Mouse (Mus musculus) urinary bladder, postnatal 10 days (tissue): Measurements from ENCODE around the gene Asb16.
A peak's percentile ranks its signal among the peaks of the same experiment; 100 is the strongest.

Experiments used
- DNase-seq: peaks from one replicate; pipeline ENCODE4 v3.0.0; 2022; ENCODE audit warnings: low spot score

Gene Asb16

DNA sequence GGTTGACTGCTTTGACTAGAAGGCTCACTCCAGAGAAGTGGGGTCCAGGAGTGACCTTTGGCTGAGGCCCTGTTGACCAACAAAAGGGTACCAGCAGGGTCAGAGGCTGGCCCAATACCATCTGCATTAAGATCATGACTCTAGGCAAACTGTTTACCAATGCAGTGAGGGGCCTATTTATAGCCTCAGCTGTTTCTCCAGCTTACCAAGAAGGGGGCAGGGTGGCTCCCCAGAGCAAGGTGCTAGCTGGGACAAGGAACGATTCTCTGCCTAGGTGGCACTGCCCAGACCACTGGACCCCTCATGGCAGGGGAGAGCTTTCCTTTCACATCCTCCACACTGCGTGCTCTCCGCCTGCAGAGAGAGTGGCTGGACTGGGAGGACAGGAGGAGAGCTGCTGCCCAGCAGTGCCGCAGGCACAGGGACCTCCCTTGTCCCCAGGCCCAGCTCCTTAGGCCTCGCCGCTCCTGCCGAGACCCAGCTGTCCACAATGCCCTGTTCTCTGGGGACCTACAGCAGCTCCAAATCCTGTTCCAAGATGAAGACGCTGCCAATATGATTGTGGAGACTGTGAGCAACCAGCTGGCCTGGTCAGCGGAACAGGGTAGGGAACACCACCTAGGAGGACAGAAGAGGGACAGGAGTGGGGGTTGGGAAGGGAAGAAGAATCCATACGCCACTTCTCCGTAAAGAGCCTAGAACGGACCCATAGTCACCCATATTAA, at the start of gene Asb16:
Asb16 (plus strand) TSS at position 224 of the 725 bp plus-strand sequence.
- no peak for DNase-seq

DNA sequence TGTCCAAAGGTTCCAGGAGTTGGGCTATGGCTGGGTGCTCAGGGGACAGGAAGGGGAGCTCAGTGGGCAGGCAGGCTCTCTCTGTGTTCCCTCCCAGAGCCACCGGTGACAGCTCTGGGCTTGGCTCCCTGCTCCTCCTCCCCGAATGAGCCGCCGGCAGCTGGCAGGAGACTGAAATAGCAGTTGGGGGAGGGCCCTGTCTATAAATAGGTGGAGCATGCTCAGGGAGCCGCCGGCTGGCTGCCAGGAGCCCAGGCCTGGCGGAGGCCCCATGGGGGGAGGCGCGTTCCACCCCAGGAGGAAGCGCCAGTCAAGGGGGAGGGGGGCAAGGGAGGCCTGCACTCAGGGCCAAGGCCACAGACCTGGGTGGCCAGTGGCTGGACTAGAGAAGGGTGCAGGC, 49.8 kb upstream of the Asb16 start:
- DNase-seq: peak; percentile 79

DNA sequence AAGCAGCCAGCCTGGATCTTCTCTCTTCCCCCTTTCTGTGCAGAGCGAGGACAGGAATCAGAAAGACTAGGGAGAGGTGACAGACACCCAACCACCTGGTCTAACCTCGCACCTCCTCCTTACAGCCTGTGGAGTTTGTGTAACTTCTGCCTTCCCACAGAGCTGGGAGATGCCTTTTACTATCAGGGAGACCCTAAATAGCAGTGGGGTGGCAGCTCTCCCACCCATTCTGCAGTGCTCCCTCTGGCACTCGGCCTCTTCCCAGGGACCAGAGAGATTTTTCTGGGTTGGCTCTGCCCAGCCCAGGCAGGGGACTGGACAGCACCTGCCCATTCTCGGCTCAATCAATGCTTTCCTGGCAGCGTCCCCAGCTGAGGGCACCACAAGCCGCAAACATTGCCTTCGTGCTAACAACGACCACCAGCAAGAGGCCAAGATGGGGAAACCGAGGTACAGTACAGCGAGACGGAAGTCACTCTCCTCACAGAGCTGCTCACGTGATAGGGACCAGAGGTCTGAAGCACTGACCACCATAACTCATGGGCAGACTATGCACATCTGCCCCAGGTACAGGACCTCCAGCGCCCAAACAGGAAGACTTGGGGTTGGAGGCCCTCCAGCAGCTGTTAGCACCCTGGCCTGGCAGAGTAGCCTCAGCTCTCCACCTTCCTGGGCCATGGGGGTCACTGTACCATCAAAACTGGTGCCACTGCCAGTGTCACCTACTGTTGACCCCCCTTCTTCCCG, 49.1 kb upstream of the Asb16 start:
- DNase-seq: no peak

DNA sequence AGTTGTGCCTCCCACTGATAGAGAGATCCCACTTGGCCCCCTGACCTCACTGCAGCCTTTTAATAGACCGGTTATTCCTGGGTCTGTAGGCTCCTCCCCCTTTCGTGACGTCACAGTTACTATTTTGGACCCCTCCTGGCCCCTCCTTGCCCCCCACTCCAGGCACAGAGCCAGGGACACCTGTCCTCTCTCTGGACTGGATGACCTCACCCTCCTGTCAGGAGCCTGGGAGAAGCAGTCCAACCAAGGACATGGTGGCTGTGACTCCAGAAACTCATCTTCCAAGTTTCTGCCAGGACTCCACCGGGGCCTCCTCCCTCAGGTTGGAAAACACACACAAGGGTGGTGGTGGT, 48.6 kb upstream of the Asb16 start:
- peak; percentile 9 for DNase-seq

DNA sequence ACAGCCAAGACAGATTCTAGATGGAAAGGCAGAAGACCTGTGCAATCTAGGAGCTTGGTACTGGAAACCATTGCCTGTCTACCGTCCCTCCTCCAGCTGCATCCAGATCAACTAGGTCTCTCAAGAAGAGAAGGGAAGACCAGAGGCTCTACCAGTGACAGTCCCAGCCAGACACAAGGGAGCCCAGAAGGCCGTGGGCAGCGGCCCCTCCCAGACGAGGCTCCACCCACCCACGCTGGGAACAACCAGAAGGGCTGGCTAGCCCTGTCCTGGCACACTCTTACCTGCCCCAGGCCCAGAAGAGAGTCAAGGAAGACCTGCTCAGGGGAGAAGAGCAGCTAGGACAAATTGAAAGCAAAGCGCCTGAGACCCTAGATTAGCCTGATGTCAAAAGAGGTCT, 48.1 kb upstream of the Asb16 start:
- DNase-seq: peak; percentile 8

DNA sequence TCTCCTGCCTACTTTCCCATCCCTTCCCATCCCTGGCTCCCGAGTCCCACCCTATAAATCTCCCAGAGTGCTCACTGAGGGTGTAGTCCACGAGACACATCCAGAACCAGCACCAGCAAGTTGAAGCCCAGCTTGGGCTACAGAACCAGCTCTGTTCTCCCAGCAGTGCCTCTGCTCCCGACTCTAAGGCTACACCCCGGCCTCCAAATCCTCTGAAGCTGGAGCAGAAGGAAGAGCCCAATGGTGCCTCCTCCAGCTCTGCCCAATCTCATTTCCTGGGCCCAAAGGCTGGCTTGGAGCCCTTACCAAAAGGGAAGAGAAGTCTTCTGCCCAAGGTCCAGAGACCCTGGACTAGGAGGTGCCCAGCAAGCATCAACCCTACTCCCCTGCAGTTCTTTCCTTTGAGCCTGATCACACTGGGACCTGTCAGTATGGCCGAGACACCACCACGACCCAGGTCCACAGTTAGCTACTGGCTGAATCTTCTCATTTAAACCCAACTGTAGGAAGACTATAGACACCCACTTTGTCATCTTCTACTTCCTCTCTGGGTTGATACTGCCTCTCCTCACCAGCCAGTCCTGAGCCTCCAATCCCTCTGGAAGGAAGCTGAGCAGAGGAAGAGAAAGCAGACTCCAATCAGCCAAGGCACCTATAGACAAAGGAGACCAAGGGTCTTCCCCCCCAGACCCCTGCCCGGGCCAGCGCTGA, 47.1 kb upstream of the Asb16 start:
- no peak for DNase-seq

DNA sequence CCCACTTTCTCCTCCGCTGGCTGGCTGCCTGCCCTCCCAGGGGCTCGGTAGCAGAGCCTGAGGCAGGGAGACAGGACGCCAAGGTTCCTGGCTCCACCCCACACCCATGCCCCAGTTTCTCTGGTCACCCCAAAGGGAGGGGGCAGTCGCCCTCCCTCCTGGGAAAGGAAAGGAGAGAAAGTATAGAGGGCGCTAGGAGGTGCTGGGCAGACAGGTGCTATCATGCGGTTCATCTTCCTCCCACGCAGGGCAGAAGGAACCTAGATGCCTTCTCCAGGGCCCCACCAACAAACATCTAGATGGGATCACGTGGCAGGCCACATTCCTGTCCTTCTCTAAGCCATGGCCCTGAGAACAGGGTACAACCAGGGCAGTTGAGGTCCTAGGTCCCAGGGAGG, 46.6 kb upstream of the Asb16 start:
- DNase-seq: peak; percentile 9

DNA sequence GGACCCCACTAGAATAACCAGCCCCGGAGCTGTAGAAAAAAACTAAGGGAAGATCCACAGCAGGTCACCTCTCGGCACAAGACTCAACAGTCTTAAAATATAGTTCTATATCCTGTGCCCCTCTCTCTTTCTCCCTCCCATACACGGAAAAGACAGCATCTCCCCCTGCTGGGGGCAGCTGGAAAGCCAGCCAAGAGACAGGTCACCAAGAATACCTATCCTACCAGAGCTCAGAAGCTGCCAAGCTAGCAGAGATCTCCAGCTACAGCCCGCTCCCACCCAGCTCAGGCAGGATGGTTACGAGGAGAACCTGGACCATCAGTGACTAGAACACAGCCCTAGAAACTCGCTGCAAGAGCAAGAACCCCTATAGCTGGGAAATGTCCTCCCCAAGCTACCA, 45.4 kb upstream of the Asb16 start:
- DNase-seq: no peak

DNA sequence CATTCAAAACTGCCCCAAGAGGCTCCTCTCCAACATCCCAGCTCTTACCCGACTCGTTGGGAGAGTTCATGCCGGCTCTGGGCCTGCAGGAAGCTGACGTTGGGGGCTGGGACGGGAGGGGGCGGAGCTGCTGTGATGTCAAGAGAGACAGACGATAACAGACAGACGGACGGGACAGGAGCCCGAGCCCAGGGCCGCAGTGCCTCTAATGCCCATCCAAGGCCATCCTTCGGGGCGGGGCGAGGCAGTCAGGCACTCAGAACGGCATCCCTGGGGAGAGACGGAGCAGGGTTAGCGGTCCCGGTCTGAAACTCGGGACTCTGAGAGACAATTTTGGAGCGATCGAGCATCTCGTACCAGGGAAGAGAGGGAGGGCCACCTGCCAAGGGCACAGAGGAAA, 43.9 kb upstream of the Asb16 start:
- DNase-seq: no peak

DNA sequence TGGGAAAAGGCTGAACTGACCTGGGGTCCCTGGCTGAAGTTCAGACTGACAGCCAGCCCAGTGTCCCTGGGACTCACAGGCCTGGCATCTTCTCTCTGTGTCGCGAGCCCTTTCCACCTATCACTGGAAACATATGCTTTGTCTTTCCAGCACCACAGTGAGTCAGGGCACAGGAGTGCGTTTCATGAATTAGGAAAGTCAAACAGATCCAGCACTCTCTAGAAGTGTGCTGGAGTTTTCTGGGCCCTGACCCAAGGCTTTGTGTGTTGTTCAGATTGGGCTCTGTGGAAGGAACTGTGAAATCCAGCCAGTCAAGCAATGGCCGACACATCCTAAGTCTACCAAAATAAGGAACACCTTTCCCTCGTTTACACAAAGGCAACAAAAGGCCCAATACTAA, 43.3 kb upstream of the Asb16 start:
- no peak for DNase-seq

DNA sequence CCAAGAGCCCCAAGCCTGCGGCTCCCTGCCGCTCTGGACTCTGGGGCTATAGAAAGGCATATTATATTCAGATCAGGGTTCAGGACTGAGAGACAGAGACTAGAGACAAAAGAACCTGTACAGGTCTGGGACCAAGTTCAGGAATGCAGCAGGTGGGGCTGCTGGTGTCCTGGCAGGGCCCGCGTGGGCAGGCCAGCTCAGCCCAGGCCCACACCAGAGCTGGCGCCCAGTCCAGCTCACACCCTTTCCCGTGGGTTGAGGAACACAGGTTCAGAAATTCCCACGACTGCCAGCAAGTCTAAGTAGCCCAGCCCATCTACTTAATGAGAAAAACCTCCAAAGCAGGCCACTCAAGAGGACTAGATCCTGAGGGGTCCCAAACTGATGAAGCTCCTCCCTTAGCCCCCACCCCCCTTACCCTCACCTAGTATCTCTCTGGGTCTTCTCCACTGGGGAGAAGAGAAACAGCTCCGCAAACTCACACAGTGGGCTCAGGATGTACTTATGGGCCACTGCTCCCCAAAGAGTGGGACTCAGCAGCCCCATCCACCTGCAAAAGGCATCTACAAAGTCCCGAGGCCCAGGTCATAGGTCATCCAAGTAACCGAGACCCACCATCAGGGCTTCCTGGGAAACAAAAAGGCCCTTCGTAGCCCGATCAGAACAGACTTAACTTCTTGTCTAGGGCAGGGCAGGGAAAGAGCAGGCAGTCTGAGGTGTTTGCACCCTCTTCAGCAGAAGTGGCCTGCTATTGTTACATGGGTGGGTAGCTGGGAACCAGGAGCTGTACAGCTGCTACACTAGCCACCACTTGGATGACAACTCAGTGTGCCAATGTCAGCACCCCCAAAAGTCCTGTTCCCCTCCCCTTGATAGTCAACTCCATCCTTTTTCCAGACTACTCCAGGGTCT, 42.2 kb upstream of the Asb16 start:
- no peak for DNase-seq

DNA sequence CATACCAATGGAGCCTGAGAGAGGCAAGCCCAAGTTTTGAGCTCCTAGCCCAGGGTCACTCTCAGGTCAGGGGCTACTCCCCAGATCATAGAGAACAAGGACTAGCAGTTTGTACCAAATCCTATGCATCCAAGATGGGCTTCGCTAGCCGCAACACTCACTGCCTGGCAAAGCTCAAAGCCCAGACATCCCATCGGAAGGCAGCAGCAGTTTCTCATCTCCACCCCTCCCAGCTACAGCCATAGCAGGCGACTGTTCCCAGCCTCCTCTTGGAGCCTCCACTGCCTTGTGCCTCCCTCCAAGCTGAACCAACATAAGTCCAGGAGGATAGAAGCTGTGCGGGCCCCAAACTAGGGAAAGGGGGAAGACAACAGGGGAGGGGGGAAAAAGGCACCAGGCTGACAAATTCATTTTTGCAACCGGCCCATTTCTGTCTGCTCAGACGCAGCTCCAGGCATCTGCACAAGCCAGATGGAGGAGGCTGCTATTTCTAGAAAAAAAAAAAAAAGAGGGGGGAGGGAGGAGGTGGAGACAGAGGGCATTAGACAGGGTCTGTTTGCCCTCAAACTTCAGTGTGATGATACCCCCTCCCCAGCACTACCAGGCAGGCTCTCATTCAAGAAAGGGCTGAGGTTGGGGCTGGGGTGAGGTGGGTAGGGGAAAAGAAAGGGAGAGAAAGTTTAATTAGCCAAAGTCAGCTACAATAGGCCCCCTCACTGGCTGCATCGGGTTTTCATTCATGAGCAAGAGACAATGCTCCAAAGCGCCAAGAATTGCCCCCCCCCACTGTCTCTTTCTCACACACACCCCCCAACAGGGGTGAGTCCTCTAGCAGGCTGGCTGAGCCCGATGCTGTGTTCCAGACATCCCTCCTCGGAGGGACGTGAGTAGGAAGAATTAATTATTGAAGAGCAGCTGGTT, 41.0 kb upstream of the Asb16 start:
- no peak for DNase-seq

DNA sequence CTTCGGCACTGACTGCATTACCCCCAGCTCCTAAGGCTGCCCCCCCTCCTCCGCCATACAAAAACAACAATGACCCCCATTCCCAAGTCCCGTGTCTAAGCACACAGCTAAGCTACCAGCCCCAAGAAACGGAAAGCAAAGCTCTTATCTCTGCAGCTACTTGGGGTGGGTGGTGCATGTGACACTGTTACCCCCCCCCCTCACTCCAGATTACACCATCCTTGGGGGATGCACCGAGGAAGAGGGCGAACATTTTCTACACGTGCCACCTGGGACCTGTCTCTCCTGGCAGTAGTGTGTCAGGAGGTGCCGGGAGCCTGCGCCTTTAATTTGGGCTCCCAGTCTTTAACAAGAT, 40.4 kb upstream of the Asb16 start:
- DNase-seq: no peak

DNA sequence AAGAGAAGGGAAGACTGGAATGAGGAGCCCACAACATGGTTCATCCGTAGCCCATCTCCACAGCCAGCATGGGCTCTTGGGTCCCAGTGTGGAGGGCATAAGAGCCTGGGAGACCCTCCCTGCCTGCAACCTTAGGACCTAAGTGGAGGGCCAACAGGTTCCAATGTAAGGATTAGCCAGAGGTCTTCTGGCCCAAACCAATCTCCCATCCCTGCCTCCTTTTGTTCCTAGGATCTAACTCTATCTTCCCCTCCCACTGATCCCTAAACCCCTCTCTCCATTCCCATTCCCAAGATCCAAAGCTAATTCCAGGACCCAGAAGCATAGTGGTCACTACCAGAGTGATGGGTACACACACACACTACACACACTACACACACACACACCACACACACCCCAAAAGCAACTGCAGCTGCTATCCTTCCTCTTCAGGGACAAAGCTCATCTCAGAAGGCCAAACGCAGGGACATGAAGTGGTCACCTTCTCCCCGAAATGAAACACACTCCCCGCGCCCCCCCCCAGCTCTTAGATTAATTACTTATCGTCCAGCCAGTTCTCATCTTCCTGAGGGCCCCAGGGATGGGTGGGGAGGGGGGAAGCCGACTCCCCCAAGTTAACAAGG, 39.8 kb upstream of the Asb16 start:
- no peak for DNase-seq

DNA sequence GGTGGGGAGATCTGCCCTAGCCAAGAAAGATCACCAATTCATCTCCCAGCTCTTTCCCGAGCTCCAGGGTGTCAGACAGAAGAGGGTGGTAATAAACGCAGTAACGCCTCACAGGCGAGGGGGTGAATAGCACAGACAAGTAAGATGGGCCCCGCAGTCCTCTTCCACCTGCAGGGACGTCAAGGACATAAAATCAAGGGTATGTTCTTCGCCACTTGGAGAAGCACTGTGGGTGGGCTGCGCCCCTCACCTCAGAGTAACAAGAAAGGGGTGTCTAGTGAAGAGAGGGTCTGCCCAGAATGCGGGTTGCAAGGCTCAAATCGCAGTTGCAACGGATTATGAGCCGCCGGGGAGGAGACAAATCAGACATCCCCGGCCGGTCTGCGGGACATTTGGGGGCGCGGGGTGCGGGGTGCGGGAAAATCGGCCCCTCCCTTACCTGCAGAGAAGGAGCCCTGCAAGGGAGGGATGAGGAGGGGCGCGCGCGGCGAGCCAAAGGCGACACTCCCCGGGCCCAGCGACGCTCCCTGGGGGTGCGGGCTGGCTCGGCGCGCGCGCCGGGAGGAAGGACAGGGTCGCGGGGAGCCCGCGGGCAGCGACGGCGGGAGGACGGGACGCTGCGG, 39.1 kb upstream of the Asb16 start:
- DNase-seq: no peak

DNA sequence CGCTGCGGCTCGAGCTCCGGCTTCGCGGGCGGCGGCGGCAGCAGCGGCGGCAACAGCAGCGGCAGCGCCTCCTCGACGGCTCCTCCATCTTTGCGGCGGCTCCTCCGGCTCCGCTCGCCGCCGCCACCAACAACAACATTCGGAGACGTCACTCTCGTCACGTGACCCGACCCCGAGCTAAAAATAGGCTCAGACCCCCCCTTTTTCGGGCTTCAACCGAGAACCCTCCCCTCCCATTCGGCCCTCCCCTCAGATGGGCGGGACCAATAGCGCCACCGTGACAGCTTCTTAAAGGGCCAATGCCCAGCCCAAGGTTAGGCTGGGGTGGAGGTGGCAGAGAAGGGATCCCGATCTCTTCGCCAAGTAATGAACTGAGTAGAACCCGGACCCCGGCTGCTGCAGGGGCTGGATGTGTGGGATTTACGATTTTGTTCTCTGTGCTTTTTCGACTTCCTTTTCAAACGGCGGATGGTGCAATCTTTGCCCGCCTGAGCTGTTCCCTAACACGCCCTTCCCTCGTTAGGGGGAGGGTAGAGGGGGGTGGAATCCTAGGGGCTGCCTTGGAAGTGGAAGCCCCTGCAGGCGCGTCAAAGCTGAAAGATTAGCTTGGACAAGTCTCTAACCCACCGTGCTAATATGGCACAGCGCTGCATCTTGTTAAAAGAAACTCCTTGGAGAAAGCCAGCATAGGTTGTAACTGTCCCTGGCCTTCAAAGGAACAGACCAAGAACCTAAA, 38.4 kb upstream of the Asb16 start, which contains the start of gene Hdac5:
Hdac5 (minus strand) TSS at position 161 of the 736 bp plus-strand sequence.
- DNase-seq: peak; percentile 92

DNA sequence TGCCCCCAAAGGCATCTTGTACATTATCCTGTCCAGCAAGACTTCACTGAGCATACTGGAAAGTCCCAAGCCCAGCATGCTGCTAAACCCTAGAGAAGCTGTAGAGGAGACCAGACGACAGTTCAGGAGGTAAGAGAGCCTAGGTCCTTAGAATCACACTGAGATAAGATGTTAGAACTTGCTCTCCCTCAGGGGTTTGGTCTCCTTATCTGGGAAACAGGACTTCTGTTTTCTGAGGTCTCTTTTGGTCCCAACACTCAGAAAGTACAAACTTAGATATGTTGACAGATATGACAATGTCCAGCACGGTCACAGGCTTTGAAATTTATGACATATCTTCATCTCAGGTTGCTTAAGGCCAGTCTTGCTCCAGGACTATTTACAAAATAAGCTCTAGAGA, 32.5 kb upstream of the Asb16 start:
- no peak for DNase-seq

DNA sequence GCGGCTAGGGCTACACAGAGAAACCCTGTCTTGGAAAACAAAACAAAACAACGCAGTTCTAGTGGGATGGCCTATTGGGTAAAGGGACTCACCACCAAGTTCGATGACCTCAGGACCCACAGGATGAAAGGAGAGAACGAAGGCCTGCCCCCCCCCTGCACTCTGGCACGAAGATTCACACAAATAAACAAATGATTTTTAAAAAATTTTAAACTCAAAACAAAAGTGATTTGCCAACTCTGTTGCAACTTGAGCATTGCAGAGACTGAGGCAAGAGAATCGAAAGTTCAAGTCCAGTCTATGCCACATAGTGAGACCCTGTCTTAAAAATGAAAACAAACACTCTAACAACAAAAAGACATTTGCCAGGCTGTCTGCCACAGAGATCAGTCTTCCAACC, 27.9 kb upstream of the Asb16 start:
- DNase-seq: no peak

DNA sequence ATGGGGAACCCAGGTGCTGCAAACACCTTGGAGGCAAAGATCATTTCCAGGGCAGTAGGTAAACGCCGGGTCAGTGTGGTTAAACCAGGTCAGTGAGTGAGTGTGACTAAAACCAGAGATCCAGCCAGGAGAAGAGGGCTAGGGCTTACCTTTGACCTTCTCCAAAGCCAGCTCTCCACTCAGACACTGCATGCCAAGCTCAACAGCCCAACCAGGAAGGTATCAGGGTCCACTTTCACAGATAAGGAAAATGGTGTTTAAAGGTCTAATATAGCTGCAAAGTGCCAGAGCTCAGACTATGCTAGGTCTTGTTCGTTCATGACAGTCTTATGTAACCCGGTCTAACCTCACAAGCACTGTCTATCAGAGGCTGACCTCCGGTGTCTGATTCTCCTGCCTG, 27.3 kb upstream of the Asb16 start:
- DNase-seq: no peak
